Mouse (Mus musculus) heart, postnatal 4 days (tissue): ENCODE results near the gene Golgb1. TPM values are rescaled to one million over a fixed set of nuclear protein-coding genes. Genes with fewer than 3 reads are reported as not detected.

Experiments
- DNase-seq: peaks from one replicate; pipeline ENCODE4 v3.0.0; 2021
- total RNA-seq, 2 experiments: library from RNA; stranded (reverse); gene quantifications; 2 replicates each; pipeline ENCODE4 v1.2.3; 2021

Gene Golgb1
- total RNA-seq, 2 experiments from 2014 or later: 31.8 to 36.7 TPM

DNA sequence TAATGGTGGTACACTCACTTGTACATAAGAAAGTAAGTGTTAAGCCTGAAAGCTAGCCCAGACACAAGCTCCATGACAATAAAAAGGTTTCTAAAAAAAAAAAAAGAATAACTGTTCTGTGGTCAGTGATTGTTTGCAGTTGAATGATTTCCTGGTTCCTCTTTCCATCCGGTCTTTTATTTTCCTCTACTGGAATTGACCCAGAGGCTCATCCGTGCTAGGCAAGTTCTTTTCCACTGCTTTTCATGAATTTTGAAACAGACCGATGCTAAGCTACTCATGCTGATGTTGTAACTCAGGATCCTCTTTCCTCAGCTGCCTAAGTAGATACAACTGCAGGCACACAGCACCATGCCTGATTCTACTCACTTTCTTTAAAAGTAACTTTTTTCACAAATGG is 45.5 kb downstream of the Golgb1 start:
- no peak for DNase-seq

GRCm38 (mm10) chr16:36921067-36921613 is 46.2 kb downstream of the Golgb1 start:
- no peak for DNase-seq

GRCm38 (mm10) chr16:36921980-36922379 is 47.0 kb downstream of the Golgb1 start:
- no peak for DNase-seq

DNA sequence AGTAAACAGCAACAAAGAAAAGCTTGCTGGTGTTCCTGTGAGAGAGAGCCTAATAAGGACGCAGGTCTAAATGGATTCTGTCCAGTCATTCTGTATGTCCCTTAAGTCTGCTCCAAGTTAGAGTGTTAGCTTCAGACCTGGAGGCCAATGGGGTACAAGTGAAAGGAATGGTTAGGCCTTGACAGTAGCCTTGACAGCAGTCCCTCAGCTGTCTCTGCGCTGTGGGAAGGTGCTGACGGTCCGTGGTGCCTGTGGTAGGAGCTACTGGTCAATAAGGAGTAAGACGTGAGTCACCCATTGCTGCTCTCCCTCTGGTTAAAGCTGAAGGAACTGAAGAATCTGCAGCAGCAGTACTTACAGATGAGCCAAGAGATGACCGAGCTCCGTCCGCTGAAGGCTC is 49.4 kb downstream of the Golgb1 start:
- DNase-seq: no peak

GRCm38 (mm10) chr16:36925351-36925750 is 50.4 kb downstream of the Golgb1 start:
- no peak for DNase-seq

DNA sequence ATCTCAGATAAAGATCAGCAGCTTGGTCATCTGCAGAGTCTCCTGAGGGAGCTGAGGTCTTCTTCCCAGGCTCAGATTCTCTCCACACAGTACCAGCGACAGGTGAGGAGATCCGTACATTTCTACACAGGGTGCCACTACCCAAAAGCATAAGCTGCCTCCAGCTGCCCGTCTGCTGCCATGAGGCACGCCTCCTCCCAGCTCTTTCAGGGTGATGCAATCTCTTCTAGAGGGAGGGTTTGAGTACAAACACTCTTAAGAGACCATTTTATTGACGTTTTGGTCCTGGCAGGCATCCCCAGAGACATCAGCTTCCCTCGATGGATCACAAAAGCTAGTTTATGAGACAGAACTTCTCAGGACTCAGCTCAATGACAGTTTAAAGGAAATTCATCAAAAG is 50.9 kb downstream of the Golgb1 start:
- DNase-seq: no peak

DNA sequence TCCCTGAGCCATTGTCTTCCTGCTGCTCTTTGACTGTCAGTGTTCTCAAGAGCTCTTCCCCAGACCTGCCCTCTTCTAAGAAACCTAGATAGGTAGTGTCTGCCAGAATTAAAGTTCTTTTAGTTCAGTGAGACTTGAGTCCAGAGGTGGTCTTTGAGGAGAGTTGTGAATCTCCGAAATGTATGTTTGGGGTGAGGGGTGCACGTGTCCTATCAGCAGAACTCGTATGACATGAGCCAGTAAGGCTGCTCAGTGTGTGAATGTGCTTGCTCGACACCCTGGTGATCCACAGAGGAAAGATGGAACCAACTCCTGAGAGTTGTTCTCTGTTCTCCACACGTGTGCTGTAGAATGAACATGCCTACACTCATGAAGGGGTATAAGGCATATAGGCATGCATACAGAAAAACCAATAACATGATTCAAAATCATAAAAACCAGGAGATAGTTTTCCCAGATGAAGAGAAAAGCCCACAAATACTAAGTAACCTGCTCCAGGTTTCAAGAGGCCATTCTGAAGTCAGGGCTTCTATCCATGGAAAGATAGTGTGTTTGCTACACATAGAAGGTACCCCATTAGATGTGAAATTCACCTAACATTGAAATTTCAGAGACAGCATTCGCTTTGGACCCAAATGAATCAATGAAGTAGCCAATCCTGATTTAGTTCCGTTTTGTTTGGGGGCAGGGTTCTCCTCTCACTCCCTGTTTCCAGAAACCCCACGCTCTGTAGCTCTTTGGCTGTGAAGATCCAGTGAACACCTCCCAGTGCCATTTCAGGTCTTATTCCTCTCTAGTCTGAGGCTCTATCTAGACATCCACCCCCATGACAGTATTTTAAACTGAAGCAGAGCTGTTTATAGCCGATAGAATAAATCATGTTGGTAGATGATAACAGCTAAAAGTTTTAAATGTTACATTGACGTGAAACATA is 51.8 kb downstream of the Golgb1 start:
- DNase-seq: no peak

- no peak for DNase-seq
Measured at GRCm38 (mm10) chr16:36927495-36928105, 52.7 kb downstream of the Golgb1 start.

DNA sequence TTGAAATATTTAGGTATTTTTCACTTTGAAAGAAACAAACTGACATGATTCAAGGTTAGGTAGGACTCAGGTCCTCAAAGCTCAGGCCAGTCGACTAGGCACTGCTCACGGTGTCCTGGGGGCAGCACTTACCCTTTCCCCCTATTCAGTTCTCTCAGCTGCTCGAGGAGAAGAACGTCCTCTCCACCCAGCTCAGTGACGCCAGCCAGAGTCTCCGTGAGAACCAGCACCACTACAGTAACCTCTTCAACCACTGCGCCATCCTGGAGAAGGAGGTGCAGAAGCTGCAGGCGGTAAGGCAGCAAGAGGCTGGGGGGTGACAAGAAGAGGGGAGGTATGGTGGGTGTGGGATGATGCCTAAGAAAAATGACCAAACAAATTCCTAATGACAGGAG is 53.2 kb downstream of the Golgb1 start:
- DNase-seq: no peak

DNA sequence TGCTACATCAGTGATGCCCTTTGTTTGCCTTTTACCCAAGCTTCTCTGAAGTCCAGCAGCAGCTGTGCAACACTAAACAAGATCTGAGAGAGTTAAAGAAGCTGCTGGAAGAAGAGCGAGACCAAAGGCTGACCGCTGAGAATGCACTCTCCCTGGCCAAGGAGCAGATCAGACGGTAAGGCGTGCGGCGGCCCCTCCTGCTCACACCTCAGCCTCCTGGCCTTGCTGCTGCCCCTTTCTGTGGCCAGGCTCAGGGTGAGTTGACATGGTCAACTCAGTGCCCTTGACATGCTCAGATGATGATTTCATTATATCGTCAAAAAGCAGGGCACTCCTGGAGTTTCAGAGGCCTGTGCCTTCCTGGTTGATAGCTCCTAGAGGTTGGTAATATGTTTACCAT is 54.3 kb downstream of the Golgb1 start:
- no peak for DNase-seq

GRCm38 (mm10) chr16:36930231-36931136 is 55.5 kb downstream of the Golgb1 start:
- DNase-seq: no peak

DNA sequence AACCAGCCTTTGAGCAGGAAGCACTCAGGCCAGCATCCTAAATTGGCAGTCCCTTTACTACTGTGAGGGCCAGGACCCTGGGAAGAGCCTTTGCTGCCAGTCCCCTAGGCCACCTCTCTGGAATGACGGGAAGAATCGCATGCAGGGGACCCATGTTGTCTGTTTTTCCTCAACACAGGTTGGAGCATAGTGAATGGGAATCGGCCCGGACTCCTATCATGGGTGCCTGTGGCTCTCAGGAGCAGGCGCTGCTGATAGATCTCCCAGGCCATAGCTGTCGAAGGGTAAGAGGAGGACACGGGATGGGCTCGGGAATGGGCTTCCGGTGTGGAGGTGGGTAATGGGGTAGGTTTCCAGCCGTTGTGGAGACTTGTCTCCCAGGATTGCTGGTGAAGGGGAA is 56.4 kb downstream of the Golgb1 start:
- no peak for DNase-seq

- DNase-seq: no peak
Measured at GRCm38 (mm10) chr16:36931976-36932375, 57.0 kb downstream of the Golgb1 start.

DNA sequence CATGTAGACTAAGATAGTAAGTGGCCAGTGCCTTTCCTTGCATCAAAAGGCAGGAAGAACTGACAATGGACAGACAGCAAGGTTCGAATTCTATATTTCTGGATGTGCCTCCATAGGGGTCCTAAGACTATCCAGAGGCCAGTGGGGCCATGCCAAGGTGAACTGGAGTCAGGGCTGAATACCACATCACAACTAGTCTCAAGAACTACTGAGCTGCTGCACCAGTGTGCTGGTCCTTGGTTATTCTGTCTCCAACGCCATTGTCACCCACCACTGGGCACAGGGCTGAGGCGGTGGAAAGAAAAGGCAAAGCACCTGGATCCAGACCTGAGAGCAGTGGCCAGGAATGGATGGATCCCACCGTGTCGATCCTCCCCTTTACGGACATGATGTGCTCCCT is 57.6 kb downstream of the Golgb1 start:
- DNase-seq: no peak

- no peak for DNase-seq
Measured at GRCm38 (mm10) chr16:36934131-36934840, 59.3 kb downstream of the Golgb1 start.

GRCm38 (mm10) chr16:36934841-36935620 is 60.1 kb downstream of the Golgb1 start, which contains the start of gene Hcls1:
Gene Hcls1, plus strand, starts transcription at chr16:36934983.
- DNase-seq: peak; percentile 27

DNA sequence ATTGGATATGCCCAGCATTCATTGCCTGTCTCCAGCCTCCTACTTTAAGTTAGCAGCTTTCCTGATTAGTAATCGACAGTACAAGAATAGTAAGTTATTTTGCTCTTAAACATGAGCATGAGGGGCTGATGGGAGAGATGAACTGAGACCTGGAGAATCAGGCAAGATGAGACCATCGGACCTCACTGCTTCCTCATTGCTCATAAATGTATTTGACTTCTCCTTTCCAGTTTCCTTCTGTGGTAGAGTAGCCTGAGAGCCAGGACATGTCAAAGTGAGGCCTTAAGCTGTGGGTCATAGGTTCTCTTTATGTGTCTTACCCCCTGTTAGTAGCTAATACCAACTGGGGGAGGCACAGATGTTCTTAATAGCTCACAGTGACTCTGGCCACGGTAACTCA is 60.9 kb downstream of the Golgb1 start:
- no peak for DNase-seq

DNA sequence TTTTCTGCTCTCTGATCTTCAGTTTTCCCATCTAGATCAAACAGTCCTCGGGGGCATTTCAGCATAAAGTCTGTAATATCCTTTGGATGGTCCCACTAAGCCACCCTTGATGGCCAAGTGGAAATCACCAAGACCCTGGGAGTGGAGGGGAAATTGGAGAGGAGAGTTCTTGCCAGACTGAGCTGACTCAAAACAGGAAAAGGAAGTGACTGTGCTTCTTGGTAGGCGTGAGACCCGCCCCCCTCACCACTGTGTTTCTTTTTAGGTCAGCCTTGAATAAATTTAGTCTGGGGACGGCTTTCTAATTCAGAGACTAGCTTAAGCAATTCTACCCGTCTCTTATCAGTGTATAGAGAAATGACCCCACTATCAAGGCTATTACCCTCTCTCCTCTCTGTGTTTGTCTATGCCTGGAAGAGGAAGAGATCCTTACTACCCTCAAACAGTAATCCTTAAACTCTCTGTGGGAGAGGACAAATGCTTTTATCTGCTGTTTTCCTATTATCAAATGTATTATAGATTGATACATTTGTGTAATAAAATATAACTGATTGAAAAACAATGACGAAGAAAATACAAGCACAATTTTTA is 66.3 kb downstream of the Golgb1 start:
- no peak for DNase-seq

GRCm38 (mm10) chr16:36941895-36942294 is 67.0 kb downstream of the Golgb1 start:
- no peak for DNase-seq

DNA sequence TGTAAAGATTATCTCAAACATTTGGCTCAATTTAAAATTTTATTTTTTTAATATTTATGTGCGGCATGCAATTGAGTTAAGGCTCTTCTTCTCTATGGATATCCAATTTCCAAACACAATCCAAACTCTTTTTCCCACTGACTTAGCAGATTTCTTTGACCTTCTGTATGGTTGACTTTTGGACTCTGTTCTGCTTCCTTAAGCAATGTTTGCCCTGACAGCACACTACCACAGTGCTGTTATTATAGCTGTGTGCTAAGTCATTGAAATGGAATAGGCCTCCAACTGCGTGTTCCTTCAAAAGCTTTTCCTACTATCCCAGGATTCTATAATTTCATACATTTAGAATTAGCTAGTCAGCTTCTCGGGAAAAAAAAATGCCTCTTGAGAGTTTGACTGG is 68.7 kb downstream of the Golgb1 start:
- DNase-seq: no peak
